Mouse (Mus musculus) frontal cortex, adult 2 months (tissue): Measurements from ENCODE around the gene Ncf4. TPM values are rescaled to one million over a fixed set of nuclear protein-coding genes. Genes with fewer than 3 reads are reported as not detected.

ENCODE experiments used
- DNase-seq, 2 experiments: peaks; one replicate each; pipeline ENCODE4 v3.0.0; 2022; ENCODE audit warnings: low spot score in 1 of 2; ENCODE audit errors: extremely low spot score in 1 of 2
- polyA plus RNA-seq: library from polyadenylated mRNA; depleted of rRNA; stranded (reverse); fragments of >200 nt; gene quantifications from 2 replicates; pipeline ENCODE4 v1.2.3, GENCODE M21; 2012; rRNA removed

Ncf4 gene
- polyA plus RNA-seq, 1 experiment: 3.1 TPM

GRCm38 (mm10) chr15:78305341-78305933 lies 60.8 kb downstream of the Ncf4 start, which contains the start of gene Csf2rb2:
Csf2rb2 (minus strand) TSS chr15:78305721.
- no peak for DNase-seq

GRCm38 (mm10) chr15:78309865-78310264 lies 65.3 kb downstream of the Ncf4 start:
- no peak for DNase-seq

- no peak for DNase-seq
Measured at GRCm38 (mm10) chr15:78310971-78311370, 66.4 kb downstream of the Ncf4 start.

Other genes starting within 250 kb of the Ncf4 start
- gene Cacng2, start 124.8 kb upstream of the Ncf4 start, polyA plus RNA-seq: 20.4 and 23.8 TPM in 2 replicates
- 30.2 and 35.4 TPM in 2 replicates for gene Ift27, start 70.7 kb upstream of the Ncf4 start, polyA plus RNA-seq
- 36.5 and 62.8 TPM in 2 replicates for gene Pvalb, start 38.4 kb upstream of the Ncf4 start, polyA plus RNA-seq
- 0.53 and 0.80 TPM in 2 replicates for gene Csf2rb2, start 60.9 kb downstream of the Ncf4 start, polyA plus RNA-seq
- gene Csf2rb, start 81.0 kb downstream of the Ncf4 start, polyA plus RNA-seq: 1.2 and 1.7 TPM in 2 replicates
- gene Tex33, start 151.1 kb downstream of the Ncf4 start, polyA plus RNA-seq: 0.12 TPM in 1 of 2 replicates, not detected in the other
- gene Tst, start 161.1 kb downstream of the Ncf4 start, polyA plus RNA-seq: 69.7 and 75.1 TPM in 2 replicates
- 58.0 and 66.0 TPM in 2 replicates for gene Mpst, start 161.6 kb downstream of the Ncf4 start, polyA plus RNA-seq
- gene Kctd17, start 183.8 kb downstream of the Ncf4 start, polyA plus RNA-seq: 380 and 463 TPM in 2 replicates
- gene Tmprss6, start 223.8 kb downstream of the Ncf4 start, polyA plus RNA-seq: 0.16 and 0.17 TPM in 2 replicates